Mouse (Mus musculus) frontal cortex, adult (tissue): ENCODE results near the gene Galc.
"Not testable (repeated sequence)": the region's sequence is repeated elsewhere in the genome, so short reads cannot be mapped to it uniquely, and the experiment has no call there.

Experiments used
- ATAC-seq: cut with Nextera tagmentation; 2 replicates; pipeline ENCODE4 v1.9.2; 2017; ENCODE audit warnings: mild to moderate bottlenecking, moderate library complexity, mixed read lengths; ENCODE audit not compliant: low TSS enrichment

The Galc gene

DNA sequence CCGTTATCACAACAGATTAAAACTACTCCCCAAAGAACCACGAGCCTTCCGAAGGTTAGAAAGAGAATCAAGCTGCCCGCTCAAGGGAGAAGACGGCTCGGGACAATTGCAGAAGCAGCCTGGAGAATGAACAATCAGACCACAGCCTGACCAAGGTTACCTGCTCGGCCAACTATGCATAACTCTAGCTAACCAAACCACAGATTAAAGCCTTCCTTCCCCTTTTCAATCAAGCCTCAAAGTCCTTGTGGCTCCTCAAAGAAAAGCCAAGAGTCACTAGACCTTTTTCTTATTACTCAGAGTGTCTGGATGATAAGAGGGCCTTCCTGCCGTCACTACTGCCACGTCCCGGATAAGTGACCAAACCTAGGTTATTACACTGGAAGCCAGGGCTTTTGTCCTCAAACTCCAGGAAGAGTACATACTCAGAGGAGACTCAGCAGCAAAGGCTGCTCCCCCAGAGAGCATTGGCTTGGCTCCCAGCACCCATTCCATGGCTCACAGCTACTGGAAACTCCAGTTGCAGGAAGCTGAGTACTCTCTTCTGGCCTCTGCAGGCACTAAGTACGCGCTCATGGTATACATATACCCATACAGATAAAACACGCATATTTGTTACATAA, 3.8 kb downstream of the Galc start:
- no peak for ATAC-seq

DNA sequence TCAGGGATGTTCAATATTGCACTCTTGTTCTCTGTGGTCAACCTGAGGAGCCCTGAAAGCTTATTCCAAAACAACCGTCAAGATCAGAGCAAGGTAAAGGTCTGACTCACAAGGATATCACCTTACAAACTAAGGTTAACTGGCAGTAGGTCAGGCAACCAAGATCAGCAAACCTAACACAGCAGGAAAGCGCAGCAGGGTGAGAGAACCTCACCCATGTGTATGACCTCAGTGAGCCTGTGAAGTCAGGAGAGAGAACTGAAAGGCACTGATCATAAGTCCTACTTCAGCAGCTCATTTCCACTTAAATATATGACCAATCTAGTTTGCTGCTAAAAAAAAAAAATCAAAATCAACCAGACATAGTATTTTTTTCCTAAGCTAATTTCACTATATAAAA, 6.8 kb downstream of the Galc start:
- no peak for ATAC-seq

GRCm38 (mm10) chr12:98250327-98250726, 8.9 kb downstream of the Galc start:
- no peak for ATAC-seq

GRCm38 (mm10) chr12:98249671-98250070, 9.6 kb downstream of the Galc start:
- ATAC-seq = no peak

GRCm38 (mm10) chr12:98246835-98247234, 12.4 kb downstream of the Galc start:
- 0 out of 2 replicates have a peak, but pooled peaks have one; percentile 47 for ATAC-seq

- no peak for ATAC-seq
Measured at GRCm38 (mm10) chr12:98244865-98245264, 14.4 kb downstream of the Galc start.

DNA sequence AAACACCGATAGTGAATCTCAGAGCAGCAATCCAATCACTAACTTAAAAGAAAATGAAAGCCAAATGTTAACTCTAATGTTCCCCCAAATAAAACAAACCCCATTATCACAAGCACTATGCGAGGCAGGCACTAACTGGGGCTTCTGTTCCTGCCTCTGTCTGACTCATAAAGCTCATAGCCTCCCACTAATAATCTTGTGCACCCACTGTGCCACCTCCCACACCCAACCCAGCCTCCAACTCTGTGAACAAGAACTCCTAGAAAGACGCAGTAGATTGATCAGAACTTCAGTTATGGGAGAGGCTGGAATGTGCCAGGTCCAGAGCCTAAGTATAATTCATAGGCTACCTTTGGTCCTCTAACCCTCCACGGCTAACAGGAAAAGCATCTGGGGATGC, 15.1 kb downstream of the Galc start:
- peak; percentile 82 for ATAC-seq

GRCm38 (mm10) chr12:98238478-98238877, 20.8 kb downstream of the Galc start:
- not testable (repeated sequence) for ATAC-seq

DNA sequence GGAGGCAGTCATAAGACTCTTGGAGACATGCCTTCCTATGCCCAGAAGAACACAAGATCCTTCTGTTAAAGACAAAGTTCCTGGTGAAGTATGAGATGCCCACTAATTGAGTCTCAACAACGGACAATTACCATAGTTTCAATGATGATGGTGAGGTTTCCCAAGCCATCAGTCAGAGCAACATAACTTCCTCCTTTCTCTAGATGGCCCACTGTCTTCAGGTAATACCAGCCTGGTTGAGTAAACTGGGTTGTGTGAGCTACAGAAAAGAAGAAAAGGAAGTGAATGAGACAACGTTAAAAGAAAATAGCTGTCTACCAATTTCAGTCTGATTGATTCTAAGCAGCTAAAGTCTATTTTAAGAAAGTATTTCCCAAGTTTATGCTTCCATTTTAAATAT, 32.2 kb downstream of the Galc start:
- no peak for ATAC-seq

- ATAC-seq = no peak
Measured at GRCm38 (mm10) chr12:98223286-98223685, 36.0 kb downstream of the Galc start.

- ATAC-seq = no peak
Measured at GRCm38 (mm10) chr12:98216432-98216831, 42.8 kb downstream of the Galc start.

DNA sequence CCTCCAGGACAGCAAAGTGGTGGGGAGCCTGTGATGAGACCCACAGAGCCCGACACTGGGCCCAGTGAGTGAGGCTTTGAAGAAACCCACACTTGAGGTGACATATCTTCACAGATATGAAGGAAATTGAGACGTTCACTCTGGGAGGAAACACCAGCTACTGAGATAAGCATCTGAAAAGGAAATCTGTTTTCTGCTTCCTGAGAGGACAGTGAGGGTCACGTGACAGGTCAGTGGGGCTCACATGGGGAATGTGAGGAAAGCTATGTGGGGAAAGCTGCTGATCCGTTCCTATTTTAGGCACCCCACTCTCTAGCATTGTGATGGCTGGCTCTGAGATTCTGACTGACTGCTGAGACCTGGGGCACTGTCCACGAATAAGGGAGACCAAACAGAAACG, 43.7 kb downstream of the Galc start:
- ATAC-seq = no peak

GRCm38 (mm10) chr12:98214191-98214590, 45.1 kb downstream of the Galc start:
- ATAC-seq = no peak

DNA sequence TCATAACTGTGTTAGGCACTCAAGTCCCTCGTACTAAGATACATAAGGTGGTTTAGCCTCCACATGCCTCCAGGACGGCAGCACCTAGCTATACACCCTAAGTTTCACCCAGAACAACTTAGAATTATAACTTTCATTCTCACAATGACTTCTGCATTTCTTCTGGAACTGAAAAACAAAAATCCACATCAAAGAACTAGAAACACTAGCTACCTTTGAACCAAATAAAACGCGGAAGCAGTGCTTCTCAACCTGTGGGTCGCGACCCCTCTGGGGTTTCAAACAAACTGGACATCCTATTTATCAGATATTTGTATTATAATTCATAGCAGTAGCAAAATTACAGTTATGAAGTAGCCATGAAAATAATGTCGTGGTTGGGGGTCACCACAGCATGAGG, 45.5 kb downstream of the Galc start:
- ATAC-seq = no peak

GRCm38 (mm10) chr12:98213332-98213731, 45.9 kb downstream of the Galc start:
- no peak for ATAC-seq

- ATAC-seq = peak; percentile 72
Measured at GRCm38 (mm10) chr12:98212457-98213175, 46.6 kb downstream of the Galc start.

DNA sequence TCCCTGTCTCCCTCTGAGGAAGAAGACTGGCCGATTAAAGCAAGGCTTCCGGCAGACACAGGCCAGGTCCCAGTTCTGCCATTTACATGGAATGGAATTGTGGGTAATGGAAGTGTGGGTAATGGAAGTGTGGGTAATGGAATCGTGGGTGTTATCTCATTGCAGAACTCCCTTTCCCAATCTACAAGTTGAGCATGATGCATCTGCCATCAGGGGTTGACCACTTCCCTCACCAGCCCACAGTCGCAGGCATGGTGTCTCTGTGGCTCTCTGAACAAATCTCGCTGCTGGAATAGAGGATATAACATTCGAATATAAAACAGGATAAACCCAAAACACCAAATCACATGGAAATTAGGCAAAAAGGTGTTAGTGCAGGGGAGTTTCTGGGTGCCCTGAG, 48.8 kb downstream of the Galc start:
- no peak for ATAC-seq

DNA sequence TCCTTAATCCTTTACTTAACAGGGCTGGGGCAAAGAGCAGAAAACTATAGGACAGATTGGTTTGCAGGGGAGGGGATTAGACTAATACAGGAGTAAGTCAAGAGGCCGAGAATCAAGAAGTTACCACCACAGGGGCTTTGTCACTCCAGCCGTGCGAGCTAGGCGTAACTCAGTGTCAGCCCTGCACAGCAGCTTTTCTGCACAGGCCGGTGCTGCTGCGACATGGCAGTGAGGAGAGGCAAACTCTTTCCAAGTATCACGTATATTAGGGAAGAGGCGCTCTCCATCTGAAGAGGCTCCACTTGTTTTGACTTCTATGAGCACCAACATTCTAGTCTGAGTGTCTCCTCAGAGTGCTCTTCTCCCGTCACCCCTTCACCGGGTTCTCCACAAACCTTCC, 51.2 kb downstream of the Galc start:
- ATAC-seq = no peak

- ATAC-seq = no peak
Measured at GRCm38 (mm10) chr12:98205450-98206051, 53.7 kb downstream of the Galc start.

DNA sequence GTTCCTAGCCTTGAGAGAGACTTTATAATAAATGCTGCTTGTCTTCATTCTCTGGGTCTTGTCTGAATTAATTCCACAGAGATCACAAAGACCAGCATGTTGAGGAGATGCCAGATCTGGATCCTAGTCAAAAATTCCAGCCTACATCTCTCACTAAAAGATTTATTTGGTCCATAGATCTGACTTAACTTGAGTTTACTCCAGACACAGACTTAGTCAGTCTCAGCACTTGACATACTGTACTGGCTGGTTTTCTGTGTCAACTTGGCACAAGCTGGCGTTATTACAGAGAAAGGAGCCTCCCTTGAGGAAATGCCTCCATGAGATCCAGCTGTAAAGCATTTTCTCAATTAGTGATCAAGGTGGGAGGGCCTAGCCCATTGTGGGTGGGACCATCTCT, 61.9 kb downstream of the Galc start:
- ATAC-seq = no peak

GRCm38 (mm10) chr12:98190201-98190600, 69.1 kb downstream of the Galc start:
- peak; percentile 27; the same call in 1 of the 2 replicates for ATAC-seq

- ATAC-seq = peak; percentile 2; the same call in 1 of the 2 replicates
Measured at GRCm38 (mm10) chr12:98189096-98189495, 70.2 kb downstream of the Galc start.
